In genomic region chr2:30695041-30695440, GRCm38 (mm10) we compare ENCODE assay signal across 8 mouse cellular contexts.
DNase-seq lines count a peak whose midpoint lies in the region; ATAC-seq and TF ChIP-seq lines count a peak whose summit lies in the region.

No protein-coding gene starts in this region.

- TF ChIP-seq POLR2A in liver, adult 2 months (IDR thresholded peaks at IDR 0.05; ENCODE audit: extremely low read depth, insufficient read depth, low read length) = no peak

- no peaks in the 10 kb centered on the region for H3K79me2 ChIP-seq in liver, adult 2 months (ENCODE audit: control insufficient read depth, insufficient read depth, low read length)

- H3K9ac ChIP-seq in liver, adult 2 months (ENCODE audit: low read depth, low read length) = no peak overlapping the region
- no peak overlapping the region for H3K9ac ChIP-seq in liver, embryonic 12.5 days
- no peak overlapping the region for H3K9ac ChIP-seq in stomach, embryonic 14.5 days (replicated peaks; ENCODE audit: low read depth, low read length)

- no peak overlapping the region for H3K4me2 ChIP-seq in liver, embryonic 12.5 days
- no peak overlapping the region for H3K4me2 ChIP-seq in stomach, embryonic 14.5 days (replicated peaks; ENCODE audit: low read depth, low read length)

- H3K4me3 ChIP-seq in liver, adult 2 months (ENCODE audit: insufficient read depth, low read depth, low read length) = no peak overlapping the region
- H3K4me3 ChIP-seq in liver, embryonic 12.5 days = no peak overlapping the region
- H3K4me3 ChIP-seq in stomach, embryonic 14.5 days (ENCODE audit: low read depth, low read length) = no peak overlapping the region

- 0 out of 2 replicates have a peak, but pooled peaks have one; percentile 17 for TF ChIP-seq CTCF in liver, adult 2 months (IDR thresholded peaks at IDR 0.05; ENCODE audit: low read depth, low read length)

- no peaks in the 10 kb centered on the region for H3K9me3 ChIP-seq in liver, embryonic 12.5 days (replicated peaks)
- H3K9me3 ChIP-seq in stomach, embryonic 14.5 days (ENCODE audit: control insufficient read depth, low read depth, low read length) = no peaks in the 10 kb centered on the region

- ATAC-seq in liver, embryonic 12.5 days = no peak
- ATAC-seq in stomach, embryonic 14.5 days (ENCODE audit: insufficient number of reproducible peaks, insufficient read depth, low FRiP score, low read depth) = no peak
- ATAC-seq in CD4-positive, CD25-positive, alpha-beta regulatory T cell, adult 4 months = no peak

- peak overlapping the region; percentile 13 for H3K27ac ChIP-seq in liver, adult 2 months (replicated peaks; ENCODE audit: insufficient read depth, low read depth, low read length)
- no peak overlapping the region for H3K27ac ChIP-seq in liver, embryonic 12.5 days
- H3K27ac ChIP-seq in stomach, embryonic 14.5 days (ENCODE audit: low read length) = peak overlapping the region; percentile 83

- H3K36me3 ChIP-seq in liver, adult 2 months (ENCODE audit: control insufficient read depth, insufficient read depth, low read length) = no peaks in the 10 kb centered on the region
- H3K36me3 ChIP-seq in liver, embryonic 12.5 days = no peaks in the 10 kb centered on the region
- H3K36me3 ChIP-seq in stomach, embryonic 14.5 days (ENCODE audit: control insufficient read depth, insufficient read depth, low read length) = no peaks in the 10 kb centered on the region

- H3K4me1 ChIP-seq in liver, adult 2 months (ENCODE audit: control insufficient read depth, insufficient read depth, low read length) = peaks cover 29% of the 10 kb centered on the region
- H3K4me1 ChIP-seq in liver, embryonic 12.5 days = peaks cover 36% of the 10 kb centered on the region
- peaks cover 36% of the 10 kb centered on the region for H3K4me1 ChIP-seq in stomach, embryonic 14.5 days (ENCODE audit: control insufficient read depth, insufficient read depth, low read length)

- H3K27me3 ChIP-seq in liver, adult 2 months (ENCODE audit: control insufficient read depth, insufficient read depth, low read length) = no peaks in the 10 kb centered on the region
- peaks cover 46% of the 10 kb centered on the region for H3K27me3 ChIP-seq in liver, embryonic 12.5 days (replicated peaks)
- H3K27me3 ChIP-seq in stomach, embryonic 14.5 days (ENCODE audit: control insufficient read depth, insufficient read depth, low read length) = no peaks in the 10 kb centered on the region

- WGBS in liver, adult 2 months = 93% methylated on average over 1 of the region's 1 CpGs
- WGBS in liver, embryonic 12.5 days (ENCODE audit: insufficient replicate concordance) = 67% methylated on average over 1 of the region's 1 CpGs
- WGBS in stomach, embryonic 14.5 days = 93% methylated on average over 1 of the region's 1 CpGs

- DNase-seq in cerebellum, adult 9-10 months = peak; percentile 56
- no peak for DNase-seq in cerebellum, postnatal 4 days (ENCODE audit: low spot score in 2 of 2)
- peak; percentile 73 for DNase-seq in liver, adult 2 months (ENCODE audit: extremely low read depth, low read depth, low spot score)
- DNase-seq in kidney, postnatal 10 days = peak; percentile 66
- no peak for DNase-seq in ovary, adult 18-20 months (ENCODE audit: low spot score)

Comparison
In these comparisons a context has a peak if more than half of its experiments do, and no peak if none do; other contexts are left out.
1. DNase-seq: peak in cerebellum, adult 9-10 months (single experiment), liver, adult 2 months (single experiment) and kidney, postnatal 10 days (single experiment); none in cerebellum, postnatal 4 days (0 of 2) and ovary, adult 18-20 months (single experiment).